Mouse (Mus musculus) adrenal gland, adult 18-20 months (tissue): Measurements from ENCODE around the gene Hrc. TPM values are rescaled to one million over a fixed set of nuclear protein-coding genes. Genes with fewer than 3 reads are reported as not detected.
A peak's percentile ranks its signal among the peaks of the same experiment; 100 is the strongest.
"Not testable (repeated sequence)": the region's sequence is repeated elsewhere in the genome, so short reads cannot be mapped to it uniquely, and the experiment has no call there.

ENCODE experiments used
- DNase-seq, 2 experiments: peaks; one replicate each; pipeline ENCODE4 v3.0.0; 2021 to 2022; ENCODE audit warnings: low spot score in 2 of 2
- total RNA-seq, 2 experiments: library from RNA; stranded (reverse); gene quantifications; 1 replicate in 1 of 2; 2 replicates in 1 of 2; pipeline ENCODE4 v1.2.3; 2021

The Hrc gene
- total RNA-seq, 2 experiments from 2014 or later: 0.17 to 0.83 TPM

- peak in 1 of 2 experiments; percentile 35 for DNase-seq
These were observed 2.2 kb upstream of the Hrc start for GRCm38 (mm10) chr7:45332685-45333425.

GRCm38 (mm10) chr7:45333431-45333982, 1.6 kb upstream of the Hrc start, which contains the start of gene Trpm4:
Trpm4 (minus strand) TSS chr7:45333780.
- DNase-seq: peak; percentile 84 to 86

DNA sequence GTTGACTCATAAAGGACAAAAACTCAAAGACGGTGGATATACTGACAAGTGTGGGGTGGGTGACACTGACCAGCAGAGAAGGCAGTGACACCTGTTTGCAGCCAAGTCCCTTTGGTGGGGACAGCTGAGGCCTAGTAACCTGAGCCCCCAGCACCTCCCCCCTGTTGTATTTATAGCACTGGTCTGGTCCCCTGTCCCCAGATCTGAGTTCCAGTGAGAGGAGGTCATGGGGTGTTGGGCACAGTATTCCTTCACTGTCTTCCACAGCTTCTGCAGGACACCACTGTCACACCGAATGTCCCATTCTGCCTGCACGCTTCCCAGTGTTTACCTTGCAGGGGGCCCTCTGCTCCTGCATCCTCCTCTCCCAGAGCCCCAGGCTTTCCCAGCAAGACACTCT, 485 bp upstream of the Hrc start:
- DNase-seq: no peak

- no peak for DNase-seq
These were observed 1.2 kb downstream of the Hrc start for GRCm38 (mm10) chr7:45336319-45336718.

DNA sequence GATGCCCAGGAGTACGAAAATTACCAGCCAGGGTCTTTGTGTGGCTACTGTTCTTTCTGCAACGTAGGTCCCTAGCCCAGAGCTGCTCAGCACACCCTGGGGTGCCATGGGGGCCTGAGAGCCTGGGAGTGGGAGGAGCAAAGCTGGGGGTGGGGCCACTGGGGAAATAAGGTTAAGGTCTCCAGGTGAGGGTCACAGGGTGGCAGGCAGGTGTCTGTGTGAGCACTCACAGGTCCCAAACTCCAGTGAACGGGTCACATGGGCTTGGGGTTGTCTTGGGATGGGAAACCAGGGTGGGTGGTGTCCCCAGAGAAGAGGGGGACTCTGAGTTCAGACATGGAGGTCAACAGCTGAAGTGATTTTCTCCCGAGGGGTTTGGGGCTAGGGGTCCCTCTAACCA, 2.4 kb downstream of the Hrc start:
- DNase-seq: no peak

GRCm38 (mm10) chr7:45338161-45338911, 3.2 kb downstream of the Hrc start:
- DNase-seq: no peak

- peak; percentile 41 to 53 for DNase-seq
These were observed 4.4 kb downstream of the Hrc start for GRCm38 (mm10) chr7:45339410-45340065.

DNA sequence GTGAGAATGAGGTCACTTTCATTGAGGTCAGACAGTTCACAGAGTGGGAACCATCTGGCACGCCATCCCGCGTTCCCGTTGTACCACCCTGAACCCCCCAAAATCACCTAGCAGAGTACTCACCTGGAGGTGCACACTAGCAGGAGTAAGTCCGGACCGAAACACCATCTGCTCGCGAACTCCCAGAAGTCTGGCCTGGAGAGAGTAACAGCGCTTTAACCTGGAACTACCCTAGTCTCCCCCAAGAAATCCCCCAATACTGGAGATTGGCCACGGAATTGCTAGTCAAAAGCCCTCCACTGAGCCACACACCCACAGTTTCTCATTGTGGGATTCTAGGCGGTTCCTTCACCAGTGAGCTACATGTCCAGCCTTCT, 5.0 kb downstream of the Hrc start:
- no peak for DNase-seq

DNA sequence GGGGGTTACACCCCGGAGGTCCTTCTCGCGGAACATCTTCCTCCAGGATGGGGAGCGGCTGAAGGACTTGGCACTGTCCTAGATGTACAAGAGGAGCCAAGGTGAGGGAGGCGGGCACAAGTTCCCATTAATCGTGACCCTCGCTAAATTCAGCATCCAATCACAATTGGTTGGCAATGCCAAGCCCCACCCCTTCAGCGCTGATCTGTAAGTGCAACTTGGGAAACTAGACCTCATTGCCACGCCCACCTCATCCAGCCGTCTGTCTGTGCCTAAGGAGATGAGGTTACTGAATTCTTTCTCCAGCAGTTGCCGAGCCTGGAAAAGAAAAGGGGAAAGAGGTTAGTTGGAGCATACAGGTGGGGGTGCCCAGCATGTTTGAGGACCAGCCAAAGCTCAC, 5.6 kb downstream of the Hrc start:
- no peak for DNase-seq

- peak; percentile 57 to 62 for DNase-seq
These were observed 6.2 kb downstream of the Hrc start for GRCm38 (mm10) chr7:45341303-45341702.

DNA sequence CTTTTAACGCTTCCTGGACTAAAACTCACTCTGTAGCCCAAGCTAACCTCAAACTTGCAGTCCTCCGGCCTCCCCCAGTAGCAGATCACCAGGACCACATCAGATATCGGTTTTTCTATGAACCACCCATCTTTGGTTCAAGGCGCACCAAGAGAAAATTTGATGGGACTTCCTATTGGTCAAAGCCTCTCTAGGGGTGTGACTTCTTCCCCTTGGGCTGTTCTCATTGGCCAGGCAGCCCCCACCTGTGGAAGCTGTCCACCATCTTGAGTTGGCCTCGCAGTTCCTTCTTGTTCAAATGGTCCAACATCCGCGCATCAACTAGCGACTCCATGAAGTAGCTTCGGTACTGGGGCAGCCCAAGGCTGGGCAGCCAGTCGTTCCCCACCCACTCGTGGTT, 7.0 kb downstream of the Hrc start:
- DNase-seq: no peak

DNA sequence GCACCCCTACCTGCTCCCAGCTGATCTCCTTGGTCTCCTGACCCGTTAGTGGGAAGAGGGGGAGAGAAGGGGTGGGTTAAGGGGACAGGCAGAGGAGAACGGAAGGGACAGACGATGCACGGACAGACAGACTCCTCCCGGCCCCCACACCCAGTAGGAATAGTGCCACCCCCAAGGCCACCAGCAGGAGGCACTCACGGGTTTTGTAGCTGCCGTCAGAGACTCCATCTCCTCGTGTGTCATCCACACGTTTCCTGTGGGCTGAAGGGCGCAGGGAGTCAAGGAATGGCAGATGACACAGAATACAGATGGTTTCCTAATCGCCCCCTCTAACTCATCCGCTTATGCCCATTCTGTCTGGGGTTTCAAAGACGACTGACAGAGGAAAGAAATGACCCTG, 8.5 kb downstream of the Hrc start:
- no peak for DNase-seq

DNA sequence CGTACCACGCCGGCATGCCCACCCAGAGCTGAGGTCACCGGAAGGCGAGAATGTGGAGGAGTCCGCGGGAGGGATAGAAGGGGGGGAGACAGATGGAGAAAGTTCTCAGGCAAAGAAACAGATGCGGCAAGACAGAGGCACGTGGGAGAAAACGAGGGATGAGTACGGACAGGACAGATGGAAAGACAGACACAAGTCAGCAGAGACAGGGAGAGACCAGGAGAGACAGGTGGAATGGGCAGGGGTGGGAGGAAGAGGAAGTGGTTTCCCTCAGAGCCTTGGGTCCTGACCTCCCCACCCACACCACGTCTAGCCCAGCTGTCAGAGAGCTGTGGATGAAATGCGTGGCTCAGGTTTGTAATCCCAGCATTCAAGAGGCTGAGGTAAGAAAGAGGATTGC, 11.8 kb downstream of the Hrc start:
- no peak for DNase-seq

GRCm38 (mm10) chr7:45353041-45353440, 18.0 kb downstream of the Hrc start:
- DNase-seq: no peak

- no peak for DNase-seq
These were observed 20.4 kb downstream of the Hrc start for GRCm38 (mm10) chr7:45355318-45356020.

- DNase-seq: no peak
These were observed 21.0 kb downstream of the Hrc start for GRCm38 (mm10) chr7:45356087-45356486.

DNA sequence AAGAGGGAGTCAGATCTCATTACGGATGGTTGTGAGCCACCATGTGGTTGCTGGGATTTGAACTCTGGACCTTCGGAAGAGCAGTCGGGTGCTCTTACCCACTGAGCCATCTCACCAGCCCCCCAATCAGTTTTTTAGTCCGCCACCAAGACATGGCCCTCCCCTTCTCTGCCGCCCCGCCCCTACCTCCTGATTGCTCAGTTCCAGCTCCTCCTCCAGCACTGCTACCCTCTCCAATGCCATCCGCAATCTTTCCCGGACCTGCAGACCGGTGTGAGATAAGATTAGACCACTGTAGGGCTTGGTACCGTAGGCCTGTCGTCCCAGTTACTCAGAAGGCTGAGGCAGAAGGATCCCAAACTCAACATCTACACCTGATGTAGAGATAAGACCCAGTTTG, 24.0 kb downstream of the Hrc start:
- DNase-seq: not testable (repeated sequence)

- no peak for DNase-seq
These were observed 25.5 kb downstream of the Hrc start for GRCm38 (mm10) chr7:45360404-45361125.

GRCm38 (mm10) chr7:45361243-45361804, 26.2 kb downstream of the Hrc start:
- peak; percentile 63 to 67 for DNase-seq

GRCm38 (mm10) chr7:45362801-45363200, 27.7 kb downstream of the Hrc start:
- DNase-seq: no peak
